Mouse (Mus musculus): ENCODE measurements around the gene Senp3. TPM values are rescaled to one million over a fixed set of nuclear protein-coding genes. Genes with fewer than 3 reads are reported as not detected.
"Not testable (repeated sequence)": the region's sequence is repeated elsewhere in the genome, so short reads cannot be mapped to it uniquely, and the experiment has no call there.

The Senp3 gene
- polyA plus RNA-seq, 1 experiment from 2014 or later: 81.1 TPM

DNA sequence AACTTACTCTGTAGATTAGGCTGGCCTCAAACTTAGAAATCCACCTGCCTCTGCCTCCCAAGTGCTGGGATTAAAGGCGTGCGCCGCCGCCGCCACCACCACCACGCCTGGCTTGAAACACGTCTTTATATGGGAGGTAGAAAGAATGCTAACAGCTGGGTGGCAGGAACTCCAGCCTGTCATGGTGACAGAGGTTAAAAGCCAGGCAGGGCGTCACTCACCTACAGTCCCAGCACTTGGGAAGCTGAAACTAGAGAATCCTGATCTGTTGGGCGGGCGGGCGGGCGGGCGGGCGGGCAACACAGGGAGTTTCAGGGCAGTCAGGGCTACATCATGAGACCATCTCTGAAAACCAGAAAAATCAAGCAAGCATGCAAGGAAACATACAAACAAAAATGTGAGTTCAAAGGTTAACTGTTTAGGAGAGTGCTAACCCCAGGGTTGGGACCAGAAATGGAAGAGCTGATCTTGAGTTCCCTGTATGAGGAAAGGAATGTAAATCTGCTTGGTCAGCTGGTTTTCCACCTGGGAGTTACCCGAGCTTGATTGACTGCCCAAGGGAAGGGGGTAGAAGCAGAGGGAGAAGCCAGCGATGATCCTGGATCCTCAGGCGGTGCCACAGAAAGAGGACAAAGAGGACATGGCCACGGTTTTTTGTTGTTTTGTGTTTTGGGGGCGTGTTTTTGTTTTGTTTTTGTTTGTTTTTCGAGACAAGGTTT is 31.2 kb upstream of the Senp3 start:
- ATAC-seq (ENCODE audit: borderline replicate concordance, extremely low read depth, low FRiP score, low TSS enrichment): no peak
- H3K27ac ChIP-seq: no peak overlapping the region
- no peaks in the 10 kb centered on the region for H3K27me3 ChIP-seq
- WGBS: 80% methylated on average over 20 of the region's 20 CpGs
- H3K36me3 ChIP-seq: no peaks in the 10 kb centered on the region
- peaks cover 6% of the 10 kb centered on the region; the same call in 1 of the 2 replicates for H3K4me1 ChIP-seq
- H3K9me3 ChIP-seq: no peaks in the 10 kb centered on the region
- H3K4me3 ChIP-seq: no peak overlapping the region
- no peak overlapping the region for H3K9ac ChIP-seq
- H3K4me2 ChIP-seq: no peak overlapping the region

DNA sequence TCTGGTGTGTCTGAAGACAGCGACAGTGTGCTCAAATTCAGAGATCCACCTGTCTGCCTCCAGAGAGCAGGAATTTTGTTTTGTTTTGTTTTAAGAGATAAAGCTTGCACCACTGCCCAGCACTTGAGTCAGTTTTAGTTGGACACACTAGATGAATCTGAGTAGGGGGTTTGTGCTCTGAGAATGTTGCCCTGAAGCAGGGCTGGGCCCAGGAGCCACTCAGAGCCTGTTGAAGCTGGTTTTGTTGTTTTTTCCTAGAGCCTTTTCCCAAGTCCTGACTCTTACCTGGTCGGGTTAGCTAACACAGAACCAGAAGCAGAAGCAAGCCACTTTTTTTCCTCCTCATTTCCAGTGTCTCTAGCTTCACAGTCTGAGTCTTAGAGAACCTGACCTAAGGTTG is 29.2 kb upstream of the Senp3 start:
- peaks cover 4% of the 10 kb centered on the region; the same call in 1 of the 2 replicates for H3K4me1 ChIP-seq
- no peak overlapping the region for H3K9ac ChIP-seq
- no peaks in the 10 kb centered on the region for H3K27me3 ChIP-seq
- WGBS: 56% methylated on average over 2 of the region's 2 CpGs
- H3K9me3 ChIP-seq: no peaks in the 10 kb centered on the region
- H3K27ac ChIP-seq: no peak overlapping the region
- H3K36me3 ChIP-seq: no peaks in the 10 kb centered on the region
- no peak overlapping the region for H3K4me3 ChIP-seq
- H3K4me2 ChIP-seq: no peak overlapping the region
- no peak for ATAC-seq (ENCODE audit: borderline replicate concordance, extremely low read depth, low FRiP score, low TSS enrichment)

DNA sequence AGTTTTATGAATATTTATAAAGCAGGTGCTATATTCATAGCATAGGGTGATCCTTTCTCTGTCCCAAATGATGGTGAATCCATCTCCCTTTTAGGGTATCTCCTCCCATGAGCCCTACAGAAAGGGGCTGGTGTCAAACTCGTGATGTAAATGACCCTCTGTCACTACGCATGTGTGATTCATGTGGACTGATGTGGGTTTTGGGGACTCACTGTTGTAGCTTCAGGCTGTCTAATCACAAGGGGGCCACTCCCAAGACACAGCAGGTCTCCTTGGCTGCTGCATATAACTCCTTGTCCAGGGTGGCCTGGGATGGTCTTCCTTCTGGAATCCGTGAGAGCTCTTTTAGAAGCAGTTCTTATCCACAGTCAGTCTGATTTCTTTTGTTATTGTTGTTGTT is 28.6 kb upstream of the Senp3 start:
- Histone ChIP-seq H3K4me1 (no peaks in the 10 kb centered on the region), H3K9me3 (no peaks in the 10 kb centered on the region), H3K4me2 (no peak overlapping the region), H3K9ac (no peak overlapping the region), H3K36me3 (no peaks in the 10 kb centered on the region), H3K27ac (no peak overlapping the region), H3K27me3 (no peaks in the 10 kb centered on the region), H3K4me3 (no peak overlapping the region)
- ATAC-seq (ENCODE audit: borderline replicate concordance, extremely low read depth, low FRiP score, low TSS enrichment): no peak
- WGBS: 72% methylated on average over 3 of the region's 3 CpGs

DNA sequence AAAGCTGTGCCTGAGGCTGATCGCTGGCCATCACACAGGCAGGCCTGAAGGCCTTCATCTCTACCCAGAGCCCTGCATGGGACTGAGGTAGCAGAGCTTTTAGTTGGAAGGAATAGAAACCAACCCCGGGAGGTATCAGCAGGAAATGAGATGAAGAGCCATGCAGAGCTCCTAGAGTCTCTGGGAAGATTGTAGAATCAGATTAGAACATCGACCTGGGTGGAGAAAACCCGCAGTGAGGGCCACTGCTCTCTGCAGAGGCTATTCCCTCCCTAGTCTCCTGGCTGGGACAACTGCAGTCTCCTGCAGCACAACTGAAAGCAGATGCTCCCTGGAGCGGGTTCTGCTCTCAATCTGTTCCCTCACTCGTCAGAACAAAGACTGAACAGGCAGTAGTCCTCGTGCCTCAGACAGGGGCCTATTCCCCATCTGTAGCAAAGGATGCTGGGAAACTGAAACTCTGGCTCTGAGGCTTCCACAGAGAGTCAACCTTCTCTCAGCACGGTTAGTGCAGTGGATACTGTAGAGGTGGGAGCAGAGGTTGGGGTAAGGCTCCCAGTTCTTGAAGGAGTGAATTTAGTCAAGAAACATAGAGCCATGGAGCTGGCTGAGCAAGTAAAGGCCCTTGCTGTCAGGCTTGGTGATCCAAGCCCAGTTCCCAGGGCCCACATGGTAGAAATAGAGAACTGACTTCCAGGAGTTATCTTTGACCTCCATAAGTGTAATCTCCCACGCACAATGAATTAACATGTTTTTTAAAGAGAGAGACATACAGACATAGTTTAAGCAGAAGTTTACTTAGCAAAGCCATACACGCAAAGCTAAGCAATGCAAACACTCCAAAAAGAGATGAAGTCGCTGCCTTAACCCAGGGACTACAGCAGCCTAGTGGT is 27.9 kb upstream of the Senp3 start:
- no peak overlapping the region for H3K4me3 ChIP-seq
- no peak overlapping the region for H3K4me2 ChIP-seq
- H3K4me1 ChIP-seq: no peaks in the 10 kb centered on the region
- no peak overlapping the region for H3K9ac ChIP-seq
- H3K27me3 ChIP-seq: no peaks in the 10 kb centered on the region
- H3K9me3 ChIP-seq: no peaks in the 10 kb centered on the region
- ATAC-seq (ENCODE audit: borderline replicate concordance, extremely low read depth, low FRiP score, low TSS enrichment): no peak
- H3K36me3 ChIP-seq: no peaks in the 10 kb centered on the region
- no peak overlapping the region for H3K27ac ChIP-seq
- 45% methylated on average over 11 of the region's 11 CpGs for WGBS

DNA sequence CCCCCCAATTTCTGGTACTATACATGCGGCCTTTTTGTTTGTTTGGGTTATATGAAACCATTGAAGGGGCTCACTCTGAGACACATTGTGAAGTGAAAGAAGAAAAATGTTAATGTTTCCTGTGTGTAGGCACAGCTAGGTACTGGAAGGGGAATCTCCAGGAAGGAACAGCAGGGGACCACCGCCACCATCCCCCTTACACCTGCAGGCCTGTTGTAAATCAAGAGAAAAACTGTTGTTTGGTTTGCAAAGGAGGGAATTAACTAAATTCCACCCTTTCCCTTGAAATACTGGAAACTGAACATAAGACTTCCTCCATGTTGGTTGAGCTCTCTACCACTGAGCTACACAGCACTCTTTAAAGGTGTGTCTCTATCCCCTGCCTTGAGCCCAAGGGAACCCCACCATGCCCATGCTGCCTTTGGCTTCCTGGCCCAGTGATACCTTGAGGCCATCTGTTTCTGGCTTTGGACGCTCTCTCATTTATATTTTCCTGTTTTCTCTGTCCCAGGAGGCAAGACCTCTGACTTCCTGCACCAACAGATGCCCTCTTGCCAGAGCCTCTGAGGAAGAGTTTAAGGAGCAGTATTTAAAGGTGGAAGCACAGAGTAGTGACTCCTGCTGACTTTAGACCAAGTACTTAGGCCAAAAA is 26.9 kb upstream of the Senp3 start:
- Histone ChIP-seq H3K27ac (no peak overlapping the region), H3K9me3 (no peaks in the 10 kb centered on the region), H3K4me3 (no peak overlapping the region), H3K27me3 (no peaks in the 10 kb centered on the region), H3K4me1 (no peaks in the 10 kb centered on the region), H3K4me2 (no peak overlapping the region), H3K36me3 (no peaks in the 10 kb centered on the region), H3K9ac (no peak overlapping the region)
- 67% methylated on average over 3 of the region's 3 CpGs for WGBS
- no peak for ATAC-seq (ENCODE audit: borderline replicate concordance, extremely low read depth, low FRiP score, low TSS enrichment)

GRCm38 (mm10) chr11:69707873-69708381 is 26.0 kb upstream of the Senp3 start:
- Histone ChIP-seq H3K9me3 (no peaks in the 10 kb centered on the region), H3K36me3 (no peaks in the 10 kb centered on the region), H3K4me2 (no peak overlapping the region), H3K4me1 (no peaks in the 10 kb centered on the region), H3K27ac (no peak overlapping the region), H3K4me3 (no peak overlapping the region), H3K27me3 (no peaks in the 10 kb centered on the region), H3K9ac (no peak overlapping the region)
- 74% methylated on average over 4 of the region's 4 CpGs for WGBS
- no peak for ATAC-seq (ENCODE audit: borderline replicate concordance, extremely low read depth, low FRiP score, low TSS enrichment)

DNA sequence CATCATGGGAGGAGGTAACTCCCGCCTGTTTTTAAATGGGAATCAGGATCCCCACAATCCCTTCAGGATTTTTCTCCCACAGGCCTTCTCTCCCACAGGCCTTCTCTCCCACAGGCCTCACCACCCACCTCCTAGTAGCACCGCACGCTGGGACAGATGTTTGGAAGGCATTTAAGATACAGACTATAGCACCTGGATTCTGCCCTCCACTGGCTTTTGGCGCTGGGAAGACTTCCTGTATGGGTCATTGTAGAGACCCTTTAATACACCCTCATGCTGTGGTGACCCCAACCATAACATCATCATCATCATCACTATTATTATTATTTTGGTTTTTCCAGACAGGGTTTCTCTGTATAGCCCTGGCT is 25.6 kb upstream of the Senp3 start:
- WGBS: 80% methylated on average over 4 of the region's 4 CpGs
- ATAC-seq (ENCODE audit: borderline replicate concordance, extremely low read depth, low FRiP score, low TSS enrichment): no peak
- no peak overlapping the region for H3K4me3 ChIP-seq
- H3K4me2 ChIP-seq: no peak overlapping the region
- H3K4me1 ChIP-seq: no peaks in the 10 kb centered on the region
- no peaks in the 10 kb centered on the region for H3K36me3 ChIP-seq
- no peaks in the 10 kb centered on the region for H3K27me3 ChIP-seq
- no peak overlapping the region for H3K9ac ChIP-seq
- H3K27ac ChIP-seq: no peak overlapping the region
- H3K9me3 ChIP-seq: no peaks in the 10 kb centered on the region

- H3K27ac ChIP-seq: no peak overlapping the region
- H3K9ac ChIP-seq: no peak overlapping the region
- WGBS: 41% methylated on average over 6 of the region's 6 CpGs
- H3K27me3 ChIP-seq: no peaks in the 10 kb centered on the region
- no peak overlapping the region for H3K4me3 ChIP-seq
- no peaks in the 10 kb centered on the region for H3K9me3 ChIP-seq
- no peaks in the 10 kb centered on the region for H3K4me1 ChIP-seq
- H3K4me2 ChIP-seq: no peak overlapping the region
- no peaks in the 10 kb centered on the region for H3K36me3 ChIP-seq
- no peak for ATAC-seq (ENCODE audit: borderline replicate concordance, extremely low read depth, low FRiP score, low TSS enrichment)
Observed at GRCm38 (mm10) chr11:69706775-69707479, 25.0 kb upstream of the Senp3 start.

DNA sequence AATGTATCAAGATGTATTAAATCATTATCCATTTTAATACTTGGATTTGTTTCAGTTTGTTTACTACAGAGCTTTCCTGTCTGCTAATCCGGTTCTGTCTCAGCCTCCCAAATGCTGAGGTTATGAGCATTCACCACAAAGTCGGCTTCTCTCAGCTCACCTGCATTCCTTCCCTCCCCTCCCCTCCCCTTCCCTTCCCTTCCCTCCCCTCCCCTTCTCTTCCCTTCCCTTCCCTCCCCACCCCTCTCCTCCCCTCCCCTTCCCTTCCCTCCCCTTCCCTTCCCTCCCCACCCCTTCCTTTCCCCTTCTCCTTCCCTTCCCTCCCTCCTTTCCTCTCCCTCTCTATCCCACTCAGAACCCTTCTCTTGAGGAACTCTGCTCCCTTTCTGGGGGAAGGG is 22.7 kb upstream of the Senp3 start:
- no peaks in the 10 kb centered on the region for H3K9me3 ChIP-seq
- H3K4me3 ChIP-seq: no peak overlapping the region
- H3K4me2 ChIP-seq: no peak overlapping the region
- no peak for ATAC-seq (ENCODE audit: borderline replicate concordance, extremely low read depth, low FRiP score, low TSS enrichment)
- no peaks in the 10 kb centered on the region for H3K27me3 ChIP-seq
- H3K4me1 ChIP-seq: no peaks in the 10 kb centered on the region
- H3K9ac ChIP-seq: no peak overlapping the region
- no peak overlapping the region for H3K27ac ChIP-seq
- no peaks in the 10 kb centered on the region for H3K36me3 ChIP-seq
- 19% methylated on average over 2 of the region's 2 CpGs for WGBS

DNA sequence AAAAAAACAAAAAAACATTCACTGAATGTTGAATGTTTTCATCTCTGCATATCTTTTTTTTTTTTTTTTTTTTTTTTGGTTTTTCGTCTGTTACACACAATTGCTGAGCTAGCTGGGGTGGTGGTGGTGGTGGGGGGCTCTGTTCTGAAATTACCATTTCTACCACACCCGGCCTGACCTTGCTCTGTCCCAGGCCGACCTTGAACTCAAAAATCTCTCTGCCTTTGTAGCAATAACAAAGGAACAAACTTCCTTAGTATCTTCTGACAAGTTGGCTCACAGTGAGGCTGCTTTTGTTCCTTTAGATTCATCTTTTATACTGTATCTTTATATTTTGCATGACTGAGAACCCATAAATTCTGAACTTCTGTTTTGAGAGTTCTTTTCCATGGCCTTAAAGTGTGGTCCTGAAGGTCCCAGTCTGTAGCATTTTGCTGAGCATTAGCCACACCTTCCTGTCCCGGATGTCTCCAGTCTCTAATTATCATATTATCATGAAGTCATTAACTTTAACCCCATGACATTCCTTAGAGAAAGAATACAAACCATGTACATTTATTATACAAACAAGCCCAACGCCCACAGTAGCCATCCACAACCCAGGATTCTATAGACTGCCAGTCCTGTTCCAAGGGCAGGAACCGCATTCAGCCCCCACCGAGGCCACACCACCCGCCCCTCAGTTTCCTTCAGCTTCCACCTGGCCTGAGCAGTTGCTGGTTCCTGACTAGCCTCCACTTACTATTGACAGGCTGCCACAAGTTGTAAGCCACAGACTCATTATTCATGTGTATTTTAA is 22.1 kb upstream of the Senp3 start:
- H3K9ac ChIP-seq: no peak overlapping the region
- 45% methylated on average over 8 of the region's 8 CpGs for WGBS
- no peak overlapping the region for H3K4me3 ChIP-seq
- H3K36me3 ChIP-seq: no peaks in the 10 kb centered on the region
- no peaks in the 10 kb centered on the region for H3K4me1 ChIP-seq
- H3K27me3 ChIP-seq: no peaks in the 10 kb centered on the region
- no peak overlapping the region for H3K4me2 ChIP-seq
- ATAC-seq (ENCODE audit: borderline replicate concordance, extremely low read depth, low FRiP score, low TSS enrichment): no peak
- no peak overlapping the region for H3K27ac ChIP-seq
- H3K9me3 ChIP-seq: no peaks in the 10 kb centered on the region

GRCm38 (mm10) chr11:69703381-69703780 is 21.5 kb upstream of the Senp3 start:
- H3K4me1 ChIP-seq; H3K27me3 ChIP-seq; H3K27ac ChIP-seq; H3K4me3 ChIP-seq; ATAC-seq (ENCODE audit: borderline replicate concordance, extremely low read depth, low FRiP score, low TSS enrichment); H3K9me3 ChIP-seq; H3K4me2 ChIP-seq; H3K36me3 ChIP-seq; H3K9ac ChIP-seq: not testable (repeated sequence)
- 60% methylated on average over 3 of the region's 3 CpGs for WGBS

Data from lung, embryonic 15.5 days (tissue).